Mouse (Mus musculus) forebrain, embryonic 11.5 days (tissue): ENCODE measurements around the gene Zscan22. TPM values are rescaled to one million over a fixed set of nuclear protein-coding genes. Genes with fewer than 3 reads are reported as not detected.
"Not testable (repeated sequence)": the region's sequence is repeated elsewhere in the genome, so short reads cannot be mapped to it uniquely, and the experiment has no call there.

Experiments used
- ATAC-seq: fragments of 200-750 bp; cut with Nextera tagmentation; replicated peaks from 2 replicates; pipeline ENCODE4 v1.8.0; 2017; ENCODE audit warnings: moderate TSS enrichment; ENCODE audit not compliant: low FRiP score
- DNase-seq: peaks from one replicate; pipeline ENCODE4 v3.0.0-alpha.2; 2017; ENCODE audit warnings: low spot score
- H3K27ac ChIP-seq: fragments of 300-500 bp; sonication (generic); 2 replicates; pipeline ENCODE4 v1.5.1; 2014; ENCODE audit warnings: low read depth, low read length
- H3K27me3 ChIP-seq: fragments of 300-500 bp; sonication (generic); 2 replicates; pipeline ENCODE4 v1.6.1; 2014; ENCODE audit warnings: mild to moderate bottlenecking, low read length, mixed read lengths; ENCODE audit not compliant: control insufficient read depth, insufficient read depth
- H3K36me3 ChIP-seq: fragments of 300-500 bp; sonication (generic); 2 replicates; pipeline ENCODE4 v1.6.1; 2014; ENCODE audit warnings: mild to moderate bottlenecking, low read length, moderate library complexity, mixed read lengths; ENCODE audit not compliant: control insufficient read depth, insufficient read depth
- H3K4me1 ChIP-seq: fragments of 300-500 bp; sonication (generic); replicated peaks from 2 replicates; pipeline ENCODE4 v1.6.1; 2014; ENCODE audit warnings: low read length, mixed read lengths; ENCODE audit not compliant: control insufficient read depth, insufficient read depth
- H3K4me2 ChIP-seq: fragments of 300-500 bp; sonication (generic); 2 replicates; pipeline ENCODE4 v1.6.1; 2014; ENCODE audit warnings: low read depth, mild to moderate bottlenecking, low read length, moderate library complexity, mixed read lengths; ENCODE audit not compliant: severe bottlenecking
- H3K4me3 ChIP-seq: fragments of 300-500 bp; sonication (generic); 2 replicates; pipeline ENCODE4 v1.5.1; 2014; ENCODE audit warnings: low read depth, low read length
- H3K9ac ChIP-seq: fragments of 300-500 bp; sonication (generic); 2 replicates; pipeline ENCODE4 v1.6.1; 2014; ENCODE audit warnings: low read length
- H3K9me3 ChIP-seq: fragments of 300-500 bp; sonication (generic); 2 replicates; pipeline ENCODE4 v1.6.1; 2016; ENCODE audit warnings: low read length, mixed read lengths; ENCODE audit not compliant: control insufficient read depth
- WGBS: fragments of 180-500 bp; shearing (Covaris S2); extraction: QIAGEN DNeasy Blood & Tissue Kit; methylation state at CpG from one replicate; pipeline ENCODE4 v1.1.7; 2014; 5-methylcytosine and 5-hydroxymethylcytosine counted together
- polyA plus RNA-seq: library from polyadenylated mRNA; unstranded; fragments of >200 nt; fragmentation: Nextera tagmentation; extraction: Ambion mirVana; gene quantifications from 2 replicates; pipeline ENCODE4 v1.2.1, GENCODE M21; 2014

Gene Zscan22
- polyA plus RNA-seq, 1 experiment from 2014 or later = 23.4 TPM

DNA sequence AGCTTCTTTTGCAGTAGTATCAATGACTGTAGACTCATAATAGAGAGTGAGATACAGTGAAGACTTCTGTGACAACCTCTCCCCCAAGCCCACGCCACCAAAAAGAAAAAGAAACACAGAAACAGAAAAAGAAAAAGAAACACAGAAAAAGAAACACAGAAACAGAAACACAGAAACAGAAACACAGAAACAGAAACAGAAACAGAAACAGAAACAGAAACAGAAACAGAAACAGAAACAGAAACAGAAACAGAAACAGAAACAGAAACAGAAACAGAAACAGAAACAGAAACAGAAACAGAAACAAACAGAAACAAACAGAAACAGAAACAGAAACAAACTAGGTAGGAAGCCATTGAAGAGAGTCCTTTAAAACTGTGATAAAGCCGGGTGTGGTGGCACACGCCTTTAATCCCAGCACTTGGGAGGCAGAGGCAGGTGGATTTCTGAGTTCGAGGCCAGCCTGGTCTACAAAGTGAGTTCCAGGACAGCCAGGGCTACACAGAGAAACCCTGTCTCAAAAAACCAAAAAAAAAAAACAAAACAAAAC lies 39.7 kb downstream of the Zscan22 start:
- not testable (repeated sequence) for DNase-seq, ATAC-seq
- 77% methylated on average over 3 of the region's 4 CpGs for WGBS

DNA sequence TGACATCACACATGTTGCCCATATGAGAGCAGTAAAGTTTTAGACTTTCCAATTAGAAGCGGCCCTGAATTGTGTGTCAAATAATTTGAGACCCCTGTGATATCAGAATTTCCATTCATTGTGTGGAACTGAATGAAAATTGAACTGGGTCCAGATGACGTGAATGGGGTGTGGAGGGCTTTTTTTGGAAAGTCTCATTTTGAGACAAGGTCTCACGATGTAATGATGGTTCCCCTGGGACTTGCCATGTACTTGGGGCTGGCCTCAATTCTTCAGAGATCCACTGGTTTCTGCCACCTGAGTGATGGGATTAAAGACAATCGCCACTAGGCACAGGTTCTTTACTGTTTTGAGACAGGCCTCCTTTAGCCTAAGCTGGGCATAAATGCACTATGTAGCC lies 43.0 kb downstream of the Zscan22 start:
- no peak for ATAC-seq
- Histone ChIP-seq H3K4me2 (no peak overlapping the region), H3K4me3 (no peak overlapping the region), H3K4me1 (no peaks in the 10 kb centered on the region), H3K9me3 (no peaks in the 10 kb centered on the region), H3K27ac (no peak overlapping the region), H3K36me3 (no peaks in the 10 kb centered on the region), H3K9ac (no peak overlapping the region), H3K27me3 (no peaks in the 10 kb centered on the region)
- no peak for DNase-seq
- 83% methylated on average over 4 of the region's 4 CpGs for WGBS

More for the DNA sequence above, 39.7 kb downstream of the Zscan22 start:
- not testable (repeated sequence) for H3K27ac ChIP-seq, H3K27me3 ChIP-seq, H3K9ac ChIP-seq, H3K9me3 ChIP-seq, H3K4me3 ChIP-seq, H3K4me2 ChIP-seq, H3K36me3 ChIP-seq, H3K4me1 ChIP-seq

DNA sequence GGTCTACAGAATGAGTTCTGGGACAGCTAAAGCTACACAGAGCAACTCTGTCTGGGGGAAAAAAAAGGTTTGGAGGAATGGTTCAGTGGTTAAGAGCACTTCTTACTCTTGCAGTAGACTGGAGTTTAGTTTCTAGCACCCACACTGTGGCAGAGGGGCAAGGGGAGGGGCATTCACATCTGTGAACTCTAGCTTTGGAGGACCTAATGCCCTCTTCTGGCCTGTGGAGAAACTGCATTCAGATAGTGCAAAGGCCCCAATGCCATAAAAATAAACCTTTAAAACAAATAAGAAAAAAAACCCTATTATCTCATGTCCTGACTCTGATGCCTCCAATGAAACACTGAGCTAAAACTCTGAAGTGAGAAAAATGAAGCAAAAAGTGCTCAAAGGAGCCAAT lies 45.9 kb downstream of the Zscan22 start:
- no peaks in the 10 kb centered on the region for H3K4me1 ChIP-seq
- H3K27me3 ChIP-seq = no peaks in the 10 kb centered on the region
- H3K27ac ChIP-seq = no peak overlapping the region
- no peak overlapping the region for H3K4me2 ChIP-seq
- ATAC-seq = no peak
- no peak for DNase-seq
- H3K4me3 ChIP-seq = no peak overlapping the region
- no peak overlapping the region for H3K9ac ChIP-seq
- H3K36me3 ChIP-seq = no peaks in the 10 kb centered on the region
- H3K9me3 ChIP-seq = no peaks in the 10 kb centered on the region

DNA sequence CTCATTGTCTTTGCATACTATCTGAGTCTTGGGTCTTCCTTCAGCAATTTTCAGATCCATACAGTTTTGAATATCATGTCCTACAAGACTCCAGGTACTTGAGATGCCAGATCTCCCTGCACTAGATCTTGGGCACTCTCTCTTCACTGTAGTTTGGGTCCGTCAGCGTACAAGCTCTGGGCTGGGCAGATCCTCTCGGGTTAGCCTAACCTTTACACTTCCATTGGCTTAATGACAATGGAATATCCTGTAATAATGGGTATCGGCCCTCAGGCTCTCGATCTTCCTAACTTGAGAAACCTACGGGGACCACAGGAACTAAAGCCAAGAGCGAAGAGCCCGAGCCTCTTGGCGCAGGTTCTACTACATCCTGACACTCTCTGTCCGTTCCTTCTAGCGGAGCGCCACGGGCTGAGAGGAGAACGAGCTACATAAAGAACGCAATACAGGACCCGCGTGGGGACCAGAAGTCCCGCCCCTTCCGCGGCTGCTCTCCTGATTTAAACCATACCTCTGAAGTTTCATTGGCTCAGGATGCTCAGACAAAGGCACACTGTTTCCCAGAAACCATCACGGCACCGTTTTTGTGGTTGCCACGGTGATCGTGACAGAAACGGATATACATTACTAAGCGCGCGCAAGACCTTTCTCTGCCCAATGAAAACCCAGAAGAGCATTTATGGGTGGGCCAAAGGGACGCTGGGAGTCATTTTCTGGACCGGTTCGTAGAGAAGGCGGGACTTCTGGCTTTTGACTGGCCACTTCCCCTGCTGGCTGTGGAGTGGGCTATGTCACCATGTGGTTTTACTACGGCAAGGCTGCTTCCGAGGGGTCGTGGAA lies 51.6 kb downstream of the Zscan22 start:
- Histone ChIP-seq H3K4me3 (peak overlapping the region; percentile 34), H3K27ac (peak overlapping the region; percentile 58), H3K4me1 (no peaks in the 10 kb centered on the region; the same call in 1 of the 2 replicates), H3K4me2 (peak overlapping the region; percentile 64), H3K27me3 (no peaks in the 10 kb centered on the region), H3K36me3 (no peaks in the 10 kb centered on the region), H3K9me3 (no peaks in the 10 kb centered on the region), H3K9ac (peak overlapping the region; percentile 56)
- ATAC-seq = peak; percentile 98
- peak; percentile 92 for DNase-seq
- WGBS = 9% methylated on average over 35 of the region's 35 CpGs

DNA sequence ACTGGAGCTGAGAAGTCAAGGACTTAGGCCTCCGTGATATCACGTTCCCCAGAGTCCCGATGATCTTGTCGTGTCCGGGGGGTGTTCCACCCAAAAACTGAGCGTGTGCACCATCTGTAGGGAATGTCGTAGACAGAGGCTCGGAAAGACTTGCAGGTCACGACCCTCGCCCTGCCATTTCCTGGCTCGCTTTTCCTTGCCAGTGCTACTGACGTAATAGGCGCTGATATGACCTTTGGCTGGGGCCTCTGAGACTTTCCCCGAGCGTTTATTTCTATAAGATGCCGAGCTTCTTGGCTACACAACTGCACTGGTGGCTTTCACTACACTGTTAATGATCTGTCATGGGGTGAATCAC lies 52.2 kb downstream of the Zscan22 start:
- H3K27me3 ChIP-seq = no peaks in the 10 kb centered on the region
- 11% methylated on average over 16 of the region's 16 CpGs for WGBS
- peak overlapping the region; percentile 64 for H3K4me2 ChIP-seq
- H3K4me3 ChIP-seq = peak overlapping the region; percentile 34
- 0 out of 2 replicates have a peak overlapping the region, but pooled peaks have one; percentile 33 for H3K27ac ChIP-seq
- no peak for DNase-seq
- no peaks in the 10 kb centered on the region for H3K9me3 ChIP-seq
- ATAC-seq = no peak; the same call in none of the 2 replicates
- peak overlapping the region; percentile 56 for H3K9ac ChIP-seq
- H3K4me1 ChIP-seq = no peaks in the 10 kb centered on the region; the same call in 1 of the 2 replicates
- no peaks in the 10 kb centered on the region for H3K36me3 ChIP-seq

DNA sequence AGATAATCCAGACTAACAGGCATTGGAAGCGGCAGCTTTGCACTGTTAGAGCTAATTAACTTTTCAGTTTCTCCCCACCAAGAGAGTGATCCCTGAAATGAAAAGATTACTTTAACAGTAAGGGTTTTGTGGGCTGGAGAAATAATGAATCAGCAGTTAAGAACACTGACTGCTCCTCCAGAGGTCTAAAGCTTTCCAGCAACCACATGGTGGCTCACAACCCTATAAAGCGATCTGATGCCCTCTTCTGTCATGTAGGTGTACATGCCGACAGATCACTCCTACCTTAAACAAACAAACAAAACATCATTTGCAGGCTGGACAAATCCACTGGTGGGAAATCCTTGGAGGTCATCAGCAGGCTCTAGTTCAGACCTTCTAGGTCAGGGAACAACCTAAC lies 57.3 kb downstream of the Zscan22 start:
- WGBS = 63% methylated on average over 3 of the region's 3 CpGs
- Histone ChIP-seq H3K27ac (no peak overlapping the region), H3K4me1 (no peaks in the 10 kb centered on the region; the same call in 1 of the 2 replicates), H3K27me3 (no peaks in the 10 kb centered on the region), H3K9ac (no peak overlapping the region), H3K9me3 (no peaks in the 10 kb centered on the region), H3K4me2 (no peak overlapping the region), H3K36me3 (no peaks in the 10 kb centered on the region), H3K4me3 (no peak overlapping the region)
- no peak for DNase-seq
- no peak for ATAC-seq

DNA sequence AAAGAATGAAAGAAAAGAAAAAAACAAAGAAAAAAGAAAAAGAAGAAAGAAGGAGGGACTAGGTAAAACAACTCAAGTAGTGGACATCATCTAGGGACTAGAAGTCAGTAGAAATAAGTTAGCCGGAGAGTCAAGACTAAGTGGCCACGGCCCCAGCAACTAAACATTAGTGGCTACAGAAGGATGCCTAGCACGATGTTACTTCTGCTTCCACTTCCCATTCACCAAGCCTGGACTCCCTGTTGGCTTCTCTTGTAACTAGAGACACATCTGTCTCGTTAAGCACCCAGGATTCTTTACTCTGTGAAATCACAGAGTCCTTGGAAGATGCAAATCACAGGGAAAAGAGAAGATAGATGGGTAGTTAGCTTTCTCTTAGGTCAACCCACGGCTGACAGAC lies 59.9 kb downstream of the Zscan22 start:
- no peak overlapping the region for H3K4me3 ChIP-seq
- ATAC-seq (no peak), DNase-seq (no peak)
- H3K4me2 ChIP-seq = no peak overlapping the region
- H3K4me1 ChIP-seq = no peaks in the 10 kb centered on the region
- H3K27me3 ChIP-seq = no peaks in the 10 kb centered on the region
- WGBS = 71% methylated on average over 5 of the region's 5 CpGs
- H3K9me3 ChIP-seq = no peaks in the 10 kb centered on the region
- no peak overlapping the region for H3K27ac ChIP-seq
- no peaks in the 10 kb centered on the region for H3K36me3 ChIP-seq
- no peak overlapping the region for H3K9ac ChIP-seq
